8 mouse cellular contexts compared by ENCODE assay signal in the genomic region with DNA sequence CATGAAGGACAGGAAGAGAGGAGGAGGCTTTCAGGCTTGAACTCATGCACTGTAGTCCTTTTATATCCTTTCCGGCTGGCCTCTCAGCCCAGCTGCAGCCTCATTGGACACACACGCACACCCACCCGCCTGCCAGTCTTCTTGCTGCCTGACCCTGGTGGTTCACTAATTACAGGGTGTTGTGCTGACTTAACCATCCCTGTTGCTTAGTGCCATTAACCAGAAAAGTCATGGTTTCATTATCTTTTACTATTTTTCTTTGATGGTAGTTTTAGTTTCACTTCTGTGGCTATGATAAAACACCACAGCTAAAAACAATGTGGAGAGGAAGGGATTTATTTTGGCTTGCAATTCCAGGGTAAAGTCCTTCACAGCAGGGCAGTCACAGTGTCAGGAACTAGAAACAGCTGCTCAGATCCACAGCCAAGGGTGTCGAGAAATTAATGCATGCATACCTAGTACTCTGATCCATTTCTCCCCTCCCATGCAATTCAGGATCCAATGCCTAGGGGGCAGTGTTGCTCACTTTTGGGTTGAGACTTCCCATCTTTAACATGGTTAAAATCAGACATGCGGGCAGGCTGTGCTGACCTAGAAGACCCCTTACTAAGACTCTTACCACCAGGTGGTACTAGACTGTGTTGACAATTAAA. TPM values are rescaled to one million over a fixed set of nuclear protein-coding genes. Genes with fewer than 3 reads are reported as not detected.
A peak's percentile ranks its signal among the peaks of the same experiment; 100 is the strongest.
DNase-seq lines count a peak whose midpoint lies in the region; TF ChIP-seq lines count a peak whose summit lies in the region.
"Had no signal": no experiment of that assay in that cellular context is flagged by ENCODE, and none has a peak within 500 bp of the region (broad histone marks: within the 10 kb centered on the region; RNA-seq: fewer than 3 reads in every experiment).

No protein-coding gene starts in this region.

- no peak for TF ChIP-seq EP300 in MEL (IDR thresholded peaks at IDR 0.05; ENCODE audit: low read depth in 1 of 2, low read length in 2 of 2)

- TF ChIP-seq CTCF in layer of hippocampus, adult 2 months (conservative IDR thresholded peaks at IDR 0.05) = peak; percentile 65
- TF ChIP-seq CTCF in MEL (IDR thresholded peaks at IDR 0.05 in 2 of 3, conservative IDR thresholded peaks at IDR 0.05 in 1 of 3; ENCODE audit: control insufficient read depth in 1 of 3, insufficient read depth in 1 of 3, low read depth in 2 of 3, low read length in 3 of 3, poor library complexity in 1 of 3, severe bottlenecking in 1 of 3) = peak; percentile 53 to 84 (median 70)

- TF ChIP-seq POLR2A in MEL (IDR thresholded peaks at IDR 0.05; ENCODE audit: control insufficient read depth in 1 of 2, insufficient read depth in 1 of 2, low read depth in 1 of 2, low read length in 2 of 2, poor library complexity in 1 of 2) = no peak

- no peaks in the 10 kb centered on the region for H3K4me1 ChIP-seq in MEL (ENCODE audit: control insufficient read depth in 1 of 2, insufficient read depth in 2 of 2, low read length in 2 of 2)

- peaks cover 0 to 3% of the 10 kb centered on the region in 2 experiments; a peak in 3 of 4 replicates for H3K27me3 ChIP-seq in MEL (ENCODE audit: control insufficient read depth in 1 of 2, insufficient read depth in 2 of 2, low read length in 2 of 2)

- H3K9me3 ChIP-seq in MEL (replicated peaks; ENCODE audit: insufficient read depth, low read length) = no peaks in the 10 kb centered on the region

- no peaks in the 10 kb centered on the region for H3K36me3 ChIP-seq in MEL (ENCODE audit: control insufficient read depth in 1 of 2, insufficient read depth in 2 of 2, low read length in 2 of 2)

- no peak overlapping the region for H3K9ac ChIP-seq in MEL (ENCODE audit: control insufficient read depth, low read depth, low read length, poor library complexity, severe bottlenecking)

- DNase-seq in layer of hippocampus, adult 2 months (ENCODE audit: low spot score in 2 of 2) = no peak
- DNase-seq in layer of hippocampus, adult 9-11 months = no peak
- peak; percentile 46 for DNase-seq in MEL (ENCODE audit: low read depth, low spot score)
- peak; percentile 46 for DNase-seq in embryo, embryonic 9.5 days (ENCODE audit: extremely low spot score)
- DNase-seq in retina, postnatal 1 day = peak; percentile 59
- no peak for DNase-seq in gastrocnemius, adult 18-20 months (ENCODE audit: low spot score)
- no peak for DNase-seq in layer of hippocampus, adult 9-10 months (ENCODE audit: low spot score)

- TF ChIP-seq RAD21 in MEL (IDR thresholded peaks at IDR 0.05; ENCODE audit: low read depth, low read length) = peak; percentile 63

- no peaks in the 10 kb centered on the region for H3K79me2 ChIP-seq in MEL (ENCODE audit: control insufficient read depth, insufficient read depth, low read length, poor library complexity)

- H3K27ac ChIP-seq in layer of hippocampus, adult 2 months = no peak overlapping the region
- no peak overlapping the region for H3K27ac ChIP-seq in MEL (ENCODE audit: control insufficient read depth, low read depth, low read length)

- no peak overlapping the region for H3K4me3 ChIP-seq in layer of hippocampus, adult 2 months
- H3K4me3 ChIP-seq in MEL (ENCODE audit: control insufficient read depth in 1 of 2, insufficient read depth in 1 of 2, low read depth in 2 of 2, low read length in 2 of 2) = peak overlapping the region; percentile 34 to 64; a peak in 3 of 4 replicates

TF ChIP-seq in MEL, 35 proteins besides CTCF, POLR2A, EP300 and RAD21:
- TF ChIP-seq ZC3H11A (IDR thresholded peaks at IDR 0.05; ENCODE audit: low read depth, low read length) (peak; percentile 31; the same call in 1 of the 2 replicates), RCOR1 (IDR thresholded peaks at IDR 0.05; ENCODE audit: low read depth, low read length) (no peak), MXI1 (IDR thresholded peaks at IDR 0.05; ENCODE audit: low read depth, low read length) (no peak), SMC3 (IDR thresholded peaks at IDR 0.05; ENCODE audit: low read depth, low read length) (peak; percentile 59), MAZ (IDR thresholded peaks at IDR 0.05; ENCODE audit: low read depth, low read length) (no peak)
TF ChIP-seq in MEL: peak in this region for 2.

RNA-seq across cellular contexts. Expression of gene Thnsl2, which starts 12.6 kb away (rescaled TPM):
- 1 to 10 TPM; 3.9 to 4.1 TPM for total RNA-seq in layer of hippocampus, adult 2 months (2021)
- 0.08 and 0.16 TPM in 2 replicates for total RNA-seq in MEL (2012; rRNA removed)
- under 1 TPM in 1 of 2 experiments, not detected in 1; 0.21 TPM for polyA plus RNA-seq in MEL (2012; ENCODE audit: insufficient read depth in 1 of 2, insufficient read length in 2 of 2, low read depth in 1 of 2, low replicate concordance in 2 of 2, missing spikeins in 1 of 2)
- 1 to 10 TPM; 7.6 to 9.2 TPM for total RNA-seq in gastrocnemius, adult 18-20 months (2021)

RNA-seq across cellular contexts. Expression of gene Fabp1, which starts 42.8 kb away (rescaled TPM):
- total RNA-seq in layer of hippocampus, adult 2 months (2021) = not detected
- not detected in 2 replicates for total RNA-seq in MEL (2012; rRNA removed)
- not detected for polyA plus RNA-seq in MEL (2012; ENCODE audit: insufficient read depth in 1 of 2, insufficient read length in 2 of 2, low read depth in 1 of 2, low replicate concordance in 2 of 2, missing spikeins in 1 of 2)
- 1 to 10 TPM in 1 of 2 experiments, not detected in 1; 2.6 TPM for total RNA-seq in gastrocnemius, adult 18-20 months (2021)
- polyA plus RNA-seq: embryonic facial prominence, embryonic 14.5 days had no signal

Comparison
In these comparisons a context has a peak if more than half of its experiments do, and no peak if none do; other contexts are left out.
1. DNase-seq: peak in MEL (single experiment), embryo, embryonic 9.5 days (single experiment) and retina, postnatal 1 day (single experiment); none in layer of hippocampus, adult 2 months (0 of 2), layer of hippocampus, adult 9-11 months (single experiment), gastrocnemius, adult 18-20 months (single experiment) and layer of hippocampus, adult 9-10 months (single experiment).